Mouse (Mus musculus) kidney, postnatal 4 days (tissue): ENCODE measurements around the gene Rbm17.

Experiments used
- DNase-seq, 2 experiments: peaks; one replicate each; pipeline ENCODE4 v3.0.0; 2021; ENCODE audit warnings: mixed read lengths in 2 of 2

Rbm17 gene

DNA sequence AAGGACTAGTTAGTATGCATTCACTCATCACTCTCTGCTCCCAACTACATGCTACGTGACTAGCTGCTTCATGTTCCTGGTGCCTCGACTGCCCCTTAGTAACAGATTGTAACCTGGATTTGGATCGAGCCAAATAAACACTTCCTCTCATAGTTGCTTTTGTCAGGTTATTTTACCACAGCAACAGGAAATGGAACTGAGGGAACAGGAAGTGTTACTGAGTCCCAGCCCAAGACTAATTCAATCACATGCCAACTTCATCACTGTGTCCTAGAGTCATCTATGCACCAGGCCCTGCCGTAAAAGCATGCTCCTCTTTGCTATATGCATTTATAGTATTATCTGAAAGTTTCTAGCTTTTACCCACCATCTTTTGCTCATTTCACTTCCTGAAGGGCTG lies 16.0 kb downstream of the Rbm17 start:
- DNase-seq = no peak

- DNase-seq = no peak
These were observed 24.6 kb downstream of the Rbm17 start for GRCm38 (mm10) chr2:11579399-11579798.

GRCm38 (mm10) chr2:11578187-11578586 lies 25.8 kb downstream of the Rbm17 start:
- no peak for DNase-seq

DNA sequence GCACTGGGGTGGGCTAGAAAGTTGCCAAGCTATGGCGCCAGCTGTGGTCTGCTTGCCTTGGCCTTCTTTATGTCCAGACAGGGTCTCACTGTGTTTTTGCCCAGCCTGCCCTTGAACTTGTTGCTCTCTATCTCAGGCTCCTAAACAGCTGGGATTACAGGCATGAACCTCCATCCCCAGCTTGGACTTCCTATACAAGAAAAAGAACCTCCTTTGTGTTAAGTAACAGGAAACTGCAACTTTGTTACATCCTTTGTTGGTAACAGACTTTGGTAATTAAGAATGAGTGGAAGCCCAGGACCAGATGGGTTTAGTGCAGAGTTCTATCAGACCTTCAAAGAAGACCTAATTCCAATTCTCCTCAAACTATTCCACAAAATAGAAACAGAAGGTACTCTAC lies 30.3 kb downstream of the Rbm17 start:
- DNase-seq = no peak

DNA sequence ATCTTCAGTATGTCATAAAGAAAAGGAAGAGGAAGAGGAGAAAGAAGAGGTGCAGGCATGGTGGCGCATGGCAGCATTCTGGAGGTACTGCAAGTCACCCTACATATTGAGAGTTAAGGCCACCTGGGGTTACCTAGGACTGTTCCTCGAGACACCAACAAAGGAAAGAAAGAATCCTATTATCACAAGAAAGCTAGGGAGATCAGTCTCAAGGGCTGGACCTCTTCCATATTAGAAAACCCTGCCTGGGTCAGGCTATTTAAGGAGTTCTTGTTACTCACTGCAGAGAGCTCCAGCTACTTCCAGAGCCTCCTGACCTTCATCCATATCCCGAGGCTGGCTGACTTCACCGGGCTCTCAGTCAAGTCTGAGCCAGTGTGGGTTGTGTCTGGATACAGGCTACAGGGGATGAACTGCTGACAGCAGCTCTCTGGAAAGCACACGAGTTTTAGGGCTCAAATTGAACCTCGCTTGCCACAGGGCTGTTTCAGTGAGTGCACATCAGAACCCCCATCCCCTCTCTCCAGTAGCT lies 32.9 kb downstream of the Rbm17 start:
- no peak for DNase-seq

DNA sequence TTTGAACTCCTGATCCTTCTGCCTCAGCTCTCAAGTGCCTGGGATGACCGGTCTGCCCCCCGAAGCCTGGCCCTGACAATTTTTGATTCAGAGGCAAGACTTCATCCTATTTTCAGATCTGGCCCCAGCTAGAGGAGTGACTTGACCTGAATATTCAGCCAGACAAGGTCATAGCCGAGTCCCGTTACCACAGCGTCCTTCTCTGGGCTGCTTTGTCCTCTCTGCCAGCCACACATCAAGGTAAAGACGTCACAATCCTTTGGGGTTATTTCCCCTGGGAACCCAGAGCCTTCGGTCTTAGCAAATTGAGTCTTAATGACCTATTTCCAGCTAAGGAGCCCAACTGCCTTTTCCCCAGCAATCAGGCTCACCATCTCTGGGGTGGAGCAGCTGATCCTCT lies 35.5 kb downstream of the Rbm17 start:
- no peak for DNase-seq

DNA sequence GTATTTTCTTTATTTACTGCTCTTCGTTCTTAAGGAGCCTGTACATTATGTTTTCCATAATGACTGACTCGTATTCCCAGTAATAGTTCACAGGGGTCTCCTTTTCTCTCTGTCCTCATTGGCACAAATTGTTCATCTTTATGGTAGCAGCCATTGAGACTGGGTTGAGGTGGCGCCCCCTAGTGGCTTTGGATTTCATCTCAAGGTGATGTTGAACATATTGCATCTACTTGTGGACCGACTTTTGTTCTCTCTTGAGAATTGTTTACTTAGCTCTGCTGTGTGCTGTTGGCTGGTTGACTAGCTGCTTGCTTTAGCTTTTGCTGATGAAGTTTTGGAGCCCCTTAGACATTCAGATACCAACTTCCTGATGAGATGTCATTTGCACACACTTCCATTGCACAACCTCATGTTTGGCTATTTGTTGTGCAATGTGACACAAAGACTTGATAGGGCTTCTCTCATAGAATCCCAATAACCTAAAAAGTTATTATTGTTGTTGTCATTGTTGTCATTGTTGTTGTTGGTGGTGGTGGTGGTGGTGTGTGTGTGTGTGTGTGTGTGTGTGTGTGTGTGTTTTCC lies 36.1 kb downstream of the Rbm17 start:
- peak; percentile 70 to 72 for DNase-seq

DNA sequence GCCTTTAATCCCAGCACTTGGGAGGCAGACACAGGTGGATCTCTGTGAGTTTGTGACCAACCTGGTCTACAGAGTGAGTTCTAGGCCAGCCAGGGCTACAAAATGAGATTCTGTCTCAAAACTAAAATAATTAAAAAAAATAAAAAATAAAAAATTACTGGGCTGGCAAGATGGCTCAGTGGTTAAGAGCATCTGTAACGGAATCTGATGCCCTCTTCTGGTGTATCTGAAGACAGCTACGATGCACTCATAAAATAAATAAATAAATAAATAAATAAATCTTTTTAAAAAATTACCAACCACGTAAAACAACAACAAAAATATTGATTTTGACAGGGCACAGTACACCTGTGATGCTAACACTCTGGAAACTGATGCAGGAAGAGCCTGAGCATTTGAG lies 37.1 kb downstream of the Rbm17 start:
- no peak for DNase-seq

GRCm38 (mm10) chr2:11566241-11566640 lies 37.7 kb downstream of the Rbm17 start:
- DNase-seq = no peak

DNA sequence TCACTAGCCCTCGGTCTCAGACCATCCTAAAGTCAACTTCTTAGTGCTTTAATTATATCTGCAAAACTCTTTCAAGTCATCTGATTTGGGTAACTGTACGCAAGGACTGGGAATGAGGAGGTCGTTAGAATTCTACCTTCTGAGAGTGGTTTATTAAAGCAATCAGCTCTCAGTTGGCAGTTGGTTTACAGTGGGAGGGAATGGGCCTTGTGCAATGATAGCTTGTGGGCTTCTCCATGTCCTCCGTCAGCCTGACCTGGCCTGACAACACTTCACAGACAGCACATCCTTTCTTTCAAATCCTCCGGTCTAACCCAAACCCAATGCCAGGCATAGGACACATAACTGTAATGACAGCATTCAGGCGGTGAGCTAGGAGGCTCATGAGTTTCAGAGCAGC lies 39.2 kb downstream of the Rbm17 start:
- no peak for DNase-seq

GRCm38 (mm10) chr2:11563256-11563655 lies 40.7 kb downstream of the Rbm17 start:
- DNase-seq = no peak

- DNase-seq = no peak
These were observed 45.3 kb downstream of the Rbm17 start for GRCm38 (mm10) chr2:11558654-11559053.

DNA sequence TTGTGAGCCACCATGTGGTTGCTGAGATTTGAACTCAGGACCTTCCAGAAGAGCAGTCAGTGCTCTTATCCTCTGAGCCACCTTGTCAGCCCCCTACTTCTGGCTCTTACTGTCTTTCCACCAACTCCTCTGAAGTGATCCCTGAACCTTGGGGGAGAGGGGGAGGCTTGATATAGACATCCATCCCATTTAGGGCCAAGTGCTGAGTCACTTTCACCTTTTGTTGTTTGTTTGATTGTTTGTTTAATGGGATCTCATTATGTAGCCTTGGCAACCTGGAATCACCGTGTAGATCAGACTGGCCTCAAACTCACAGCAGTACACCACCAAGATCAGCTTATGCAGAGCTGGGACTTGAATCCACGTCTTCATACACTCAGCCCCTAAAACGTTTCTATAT lies 46.7 kb downstream of the Rbm17 start:
- no peak for DNase-seq

DNA sequence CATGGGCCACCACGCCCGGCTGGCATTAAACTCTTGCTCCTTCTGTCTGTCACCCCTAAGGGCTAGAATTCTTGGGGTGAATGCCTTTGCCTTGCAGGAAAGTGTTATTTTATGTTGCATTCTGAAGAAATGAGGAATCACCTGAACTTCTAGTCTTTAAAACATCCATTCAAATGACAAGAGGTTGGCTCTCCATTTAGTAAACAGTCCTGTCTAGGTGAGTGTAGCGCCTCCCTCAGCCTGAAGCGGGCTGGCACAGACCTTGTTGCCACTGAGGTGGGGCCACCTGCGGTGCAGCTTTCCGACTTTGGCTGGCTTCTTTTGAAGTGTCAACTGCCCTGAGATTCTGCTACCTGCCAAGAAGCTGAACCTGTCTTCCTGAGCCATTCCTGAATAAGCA lies 48.6 kb downstream of the Rbm17 start:
- DNase-seq = no peak

GRCm38 (mm10) chr2:11553471-11554400 lies 50.2 kb downstream of the Rbm17 start, which contains the start of gene Pfkfb3:
Pfkfb3 (minus strand) TSS chr2:11554077.
- DNase-seq = peak; percentile 74 to 84

- DNase-seq = peak; percentile 48 to 65
These were observed 50.9 kb downstream of the Rbm17 start for GRCm38 (mm10) chr2:11552966-11553451.

DNA sequence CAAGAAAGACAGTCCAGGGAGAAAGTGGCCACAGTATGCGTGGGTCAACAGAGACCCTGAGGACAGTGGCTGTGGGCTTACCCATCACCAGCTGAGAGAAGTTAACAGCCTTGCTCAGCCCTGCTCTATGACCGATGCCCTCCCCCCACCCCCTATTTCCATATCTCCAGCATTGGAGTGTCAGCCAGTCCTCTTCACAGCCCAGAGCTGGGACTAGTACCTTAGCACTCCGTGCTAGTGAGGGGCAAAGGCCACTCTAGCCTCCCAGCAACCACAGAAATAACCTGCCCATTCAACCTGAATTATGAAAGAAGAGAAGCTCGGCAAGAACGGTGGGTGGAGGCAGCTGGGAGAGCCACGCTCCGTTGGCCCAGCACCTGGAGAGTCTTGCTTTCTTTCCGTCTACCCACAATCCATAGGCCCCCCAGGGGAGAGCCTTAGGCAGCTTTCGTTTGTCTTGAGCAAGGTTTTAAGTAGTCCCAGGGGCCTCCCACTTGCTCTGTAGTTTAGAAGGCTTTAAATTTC lies 51.6 kb downstream of the Rbm17 start:
- peak; percentile 43 to 69 for DNase-seq

DNA sequence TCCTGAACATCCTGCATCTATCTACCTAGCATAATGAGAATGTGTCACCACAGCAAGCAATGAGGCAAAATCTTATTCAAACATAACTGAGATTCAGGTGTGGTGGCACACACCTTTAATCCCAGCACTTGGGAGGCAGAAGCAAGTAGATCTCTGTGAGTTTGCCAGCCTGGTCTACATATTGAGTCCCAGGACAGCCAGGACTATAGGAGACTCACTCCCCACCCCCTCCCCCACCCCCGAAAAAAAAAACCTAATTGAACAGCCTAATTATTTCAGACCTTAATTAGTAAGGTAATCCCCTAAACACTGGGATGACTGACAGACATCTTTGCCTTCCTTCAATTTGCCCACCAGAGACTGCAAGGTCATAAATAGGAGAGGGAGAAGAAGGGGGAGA lies 52.2 kb downstream of the Rbm17 start:
- no peak for DNase-seq

DNA sequence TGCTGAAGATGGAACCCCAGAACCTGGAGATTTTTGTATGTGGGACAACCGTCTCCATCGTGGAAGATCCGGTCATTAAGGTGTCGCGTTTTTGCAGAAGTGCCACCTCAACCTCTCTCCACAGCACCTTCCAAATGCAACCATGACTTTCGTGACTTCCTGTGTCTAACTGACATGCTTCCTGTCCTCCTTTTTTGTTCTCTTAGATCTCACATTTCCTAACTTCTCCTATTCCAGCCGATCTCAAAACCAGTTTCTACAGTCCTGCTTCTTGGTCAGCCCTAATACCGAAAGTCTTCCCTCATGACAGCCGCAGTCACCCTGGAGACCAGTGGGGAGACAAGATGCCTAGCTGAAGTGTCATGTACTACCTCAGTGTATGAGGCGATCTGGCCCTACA lies 55.4 kb downstream of the Rbm17 start:
- no peak for DNase-seq

DNA sequence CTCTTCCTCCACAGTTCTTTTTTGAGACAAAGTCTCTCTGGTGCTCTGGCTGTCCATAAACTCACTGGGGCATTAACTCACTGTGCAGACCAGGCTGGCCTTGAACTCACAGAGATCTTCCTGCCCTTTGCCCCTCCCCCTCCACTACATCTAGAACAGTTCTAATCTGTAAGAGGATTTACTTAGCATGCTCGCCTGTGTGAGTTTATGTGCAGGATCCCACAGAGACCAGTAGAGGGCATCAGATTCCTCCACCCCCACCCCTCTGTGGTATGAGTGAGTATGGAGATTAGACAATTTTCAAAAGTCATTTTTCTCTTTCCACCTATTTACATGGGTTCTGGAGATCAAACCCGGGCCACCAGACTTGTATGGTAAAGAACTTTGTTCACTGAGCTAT lies 56.3 kb downstream of the Rbm17 start:
- peak in 1 of 2 experiments; percentile 28 for DNase-seq

DNA sequence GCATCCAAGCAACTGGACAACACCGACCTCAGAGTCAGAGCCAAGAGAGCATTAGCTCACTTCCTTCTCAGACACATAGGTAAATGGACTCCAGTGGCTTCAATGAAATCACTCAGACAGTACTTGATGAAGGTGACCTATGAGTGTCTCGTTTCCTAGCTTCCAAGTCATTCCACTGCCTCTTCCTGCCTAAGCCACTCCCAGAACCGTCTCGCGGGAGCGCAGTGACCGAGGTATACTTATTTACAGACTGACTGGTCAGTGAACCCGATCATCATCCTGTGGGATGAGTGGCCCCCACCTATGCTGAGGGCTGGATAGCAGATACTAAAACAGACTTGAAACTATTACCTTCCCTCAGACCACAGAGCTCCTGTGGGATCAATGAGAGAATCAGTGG lies 57.9 kb downstream of the Rbm17 start:
- peak; percentile 53 to 74 for DNase-seq

DNA sequence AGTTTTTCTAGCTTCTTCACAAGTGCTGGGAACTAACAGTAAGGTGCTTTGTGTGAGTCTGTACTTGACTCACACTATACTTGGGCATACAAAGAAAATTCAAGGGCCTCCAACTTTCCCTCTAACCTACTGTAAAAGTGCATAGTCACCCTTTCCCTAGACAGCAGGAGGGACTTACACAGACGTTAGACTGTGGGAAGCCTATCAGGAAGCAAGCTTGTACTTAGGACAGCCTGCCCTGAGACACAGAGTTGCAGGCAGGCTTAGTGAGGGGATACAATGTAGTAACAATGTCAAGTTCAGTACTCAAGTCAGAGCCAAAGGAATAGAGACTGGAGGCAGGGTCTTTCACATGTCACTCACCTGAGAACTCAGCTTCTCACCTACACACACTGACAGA lies 58.6 kb downstream of the Rbm17 start:
- no peak for DNase-seq

DNA sequence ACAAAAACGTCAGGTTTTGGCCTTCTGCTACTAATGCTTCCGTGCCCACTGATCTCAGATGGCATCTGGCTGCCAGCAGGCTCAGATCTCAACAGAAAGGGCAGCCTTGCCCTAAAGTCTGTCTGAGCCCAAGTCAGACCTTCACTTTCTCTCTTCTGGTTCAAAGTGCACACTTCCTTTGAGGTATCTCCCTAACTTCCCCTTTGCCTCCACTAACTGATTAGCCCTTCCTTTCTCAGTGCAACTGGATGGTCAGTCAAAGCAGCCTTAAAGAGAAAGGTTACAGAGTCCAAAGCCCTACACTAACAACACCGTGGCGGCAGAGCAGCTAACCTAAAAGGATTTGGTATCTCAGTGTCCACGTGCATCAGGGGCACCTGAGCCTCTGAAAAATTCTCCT lies 59.6 kb downstream of the Rbm17 start:
- no peak for DNase-seq

GRCm38 (mm10) chr2:11543158-11543557 lies 60.8 kb downstream of the Rbm17 start:
- DNase-seq = no peak
